Mouse (Mus musculus): ENCODE results near the gene Gbp4.
A peak's percentile ranks its signal among the peaks of the same experiment; 100 is the strongest.
"Not testable (repeated sequence)": the region's sequence is repeated elsewhere in the genome, so short reads cannot be mapped to it uniquely, and the experiment has no call there.

The Gbp4 gene

DNA sequence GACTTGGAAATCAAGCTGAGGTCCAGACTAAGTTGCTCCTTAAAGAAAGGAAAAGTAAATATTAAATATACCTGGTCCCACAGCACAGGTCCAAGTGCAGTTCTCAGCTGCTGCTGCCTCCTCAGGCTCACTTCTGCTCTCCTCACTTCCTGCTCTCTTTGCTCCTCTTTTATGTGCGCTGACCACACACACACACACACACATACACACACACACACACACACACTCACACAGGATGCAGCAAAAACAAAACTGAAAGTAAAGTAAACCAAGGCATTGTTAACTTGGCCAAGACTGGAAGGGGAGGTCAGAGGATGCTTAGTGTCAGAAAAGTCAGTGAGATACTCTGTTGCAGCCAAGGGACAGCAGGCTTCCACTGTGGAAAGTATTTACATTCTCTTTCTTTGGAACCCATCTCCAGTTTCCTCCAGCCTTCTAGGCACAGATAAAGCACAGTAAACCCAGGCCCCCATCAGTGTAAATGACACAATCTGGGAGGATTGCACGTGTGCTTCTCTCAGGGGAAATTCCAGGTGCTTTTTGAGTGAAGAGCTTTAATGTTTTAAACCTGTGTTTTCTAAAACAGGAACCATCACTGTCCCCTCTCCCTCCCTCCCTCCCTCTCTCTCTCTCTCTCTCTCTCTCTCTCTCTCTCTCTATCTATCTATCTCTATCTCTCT lies at the start of gene Gbp4, which contains the start of the genes Gbp9 and Gbp8:
Gene Gbp4 (minus strand): TSS at position 178 of the 680 bp plus-strand sequence.
Gene Gbp9 (minus strand): TSS at position 131 of the 680 bp plus-strand sequence.
Gene Gbp8 (minus strand): TSS at position 132 of the 680 bp plus-strand sequence.
- DNase-seq = not testable (repeated sequence)

DNA sequence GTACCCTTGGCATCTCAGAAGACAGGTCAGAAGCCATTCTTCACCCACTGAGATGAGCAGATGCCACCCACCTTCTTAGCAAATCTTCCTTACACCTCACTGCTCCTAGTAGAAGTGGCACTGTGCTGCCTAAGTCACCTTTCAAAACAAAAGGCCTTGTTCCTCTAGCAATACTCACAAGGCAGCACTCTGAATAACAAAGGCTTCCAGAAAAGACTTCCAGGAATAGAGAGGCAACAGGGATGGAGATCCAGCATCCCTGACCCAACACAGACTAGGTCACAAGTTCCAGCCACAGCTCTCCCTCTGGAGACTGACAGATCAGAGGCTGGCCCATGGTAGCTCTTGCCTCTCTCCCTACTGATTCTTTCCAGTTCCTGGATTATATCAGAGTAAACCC lies 42.1 kb upstream of the Gbp4 start:
- DNase-seq = no peak

GRCm38 (mm10) chr5:105156582-105156981 lies 17.2 kb upstream of the Gbp4 start:
- DNase-seq = no peak

GRCm38 (mm10) chr5:105154049-105154448 lies 14.7 kb upstream of the Gbp4 start:
- DNase-seq = no peak

DNA sequence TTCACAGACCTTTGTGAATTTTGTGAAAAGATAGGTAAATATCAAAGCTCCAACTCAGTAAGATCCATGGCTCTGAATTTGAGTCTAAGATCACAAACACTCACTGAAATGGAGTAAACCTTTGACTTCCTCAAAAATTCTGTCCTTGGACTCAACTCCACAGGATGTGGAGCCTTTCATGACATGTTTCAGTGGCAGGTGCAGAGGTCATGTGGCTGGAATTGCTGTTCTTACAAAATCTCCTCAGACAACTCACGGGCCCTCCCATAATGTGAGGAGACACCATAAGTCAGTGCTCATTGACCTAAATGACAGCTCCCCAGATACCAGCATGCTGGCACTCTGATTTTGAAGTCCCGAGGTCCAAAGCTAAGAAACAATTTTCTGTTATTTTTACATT lies 8.7 kb upstream of the Gbp4 start:
- DNase-seq = not testable (repeated sequence)

GRCm38 (mm10) chr5:105146447-105146846 lies 7.1 kb upstream of the Gbp4 start:
- no peak for DNase-seq

GRCm38 (mm10) chr5:105145731-105146130 lies 6.3 kb upstream of the Gbp4 start:
- DNase-seq = not testable (repeated sequence)

DNA sequence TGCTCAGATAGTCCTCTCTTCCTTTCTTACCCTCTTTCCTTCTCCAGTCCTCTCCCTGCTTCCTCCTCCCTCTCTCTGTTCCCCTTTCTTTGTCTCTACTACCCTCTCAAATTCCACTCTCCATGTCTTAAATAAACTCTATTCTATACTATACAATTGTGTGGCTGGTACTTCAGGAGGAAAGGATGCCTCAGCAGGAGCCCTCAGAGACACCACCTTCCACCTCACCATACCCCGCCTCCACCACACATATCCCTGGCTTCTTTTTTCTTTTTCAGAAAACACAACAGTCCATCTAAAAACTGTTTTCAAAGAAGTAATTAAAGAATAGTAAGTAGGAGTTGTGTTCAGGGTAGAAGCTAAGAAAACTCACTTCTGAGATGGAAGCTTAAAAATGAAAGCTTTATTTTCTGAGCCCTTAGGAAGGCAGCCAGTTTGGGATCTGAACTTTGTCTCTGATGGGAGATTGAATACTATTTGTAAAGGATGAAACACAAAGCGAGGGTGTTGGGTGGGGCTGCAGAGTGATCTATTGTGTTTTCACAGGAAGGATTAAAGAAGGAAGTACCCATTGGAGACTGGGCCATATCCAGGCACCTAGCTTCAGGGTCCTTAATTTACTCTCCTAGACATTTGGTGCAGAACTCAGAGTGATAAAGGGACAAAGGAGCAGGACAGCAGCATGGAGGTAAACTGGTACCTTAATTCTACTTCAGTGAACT lies 864 bp upstream of the Gbp4 start:
- DNase-seq = not testable (repeated sequence)

- no peak for DNase-seq
Observed at GRCm38 (mm10) chr5:105138906-105139305, 480 bp downstream of the Gbp4 start.

- DNase-seq = not testable (repeated sequence)
Observed at GRCm38 (mm10) chr5:105136706-105137304, 2.6 kb downstream of the Gbp4 start.

- DNase-seq = peak; percentile 2 to 5
Observed at GRCm38 (mm10) chr5:105121731-105122130, 17.7 kb downstream of the Gbp4 start.

DNA sequence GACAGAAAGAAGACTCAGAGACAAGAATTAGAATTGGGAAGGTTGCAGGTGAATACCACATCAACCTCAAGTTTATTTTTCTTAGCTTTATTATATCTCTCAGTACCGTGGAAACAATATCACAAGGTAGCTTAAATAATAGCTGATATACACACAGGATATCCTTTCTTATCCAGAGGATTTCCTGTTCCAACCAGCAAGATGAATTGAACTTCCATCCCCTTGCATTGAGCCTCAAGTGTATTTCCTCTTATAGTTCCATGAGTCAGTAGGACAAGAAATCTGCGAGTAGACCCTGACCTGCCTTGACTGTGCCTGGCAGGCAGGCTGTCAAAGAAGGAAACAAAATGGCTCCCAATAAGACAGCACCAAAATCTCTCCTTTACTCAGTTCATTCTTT lies 23.6 kb downstream of the Gbp4 start:
- DNase-seq = no peak

- DNase-seq = no peak
Observed at GRCm38 (mm10) chr5:105114696-105115095, 24.7 kb downstream of the Gbp4 start.

DNA sequence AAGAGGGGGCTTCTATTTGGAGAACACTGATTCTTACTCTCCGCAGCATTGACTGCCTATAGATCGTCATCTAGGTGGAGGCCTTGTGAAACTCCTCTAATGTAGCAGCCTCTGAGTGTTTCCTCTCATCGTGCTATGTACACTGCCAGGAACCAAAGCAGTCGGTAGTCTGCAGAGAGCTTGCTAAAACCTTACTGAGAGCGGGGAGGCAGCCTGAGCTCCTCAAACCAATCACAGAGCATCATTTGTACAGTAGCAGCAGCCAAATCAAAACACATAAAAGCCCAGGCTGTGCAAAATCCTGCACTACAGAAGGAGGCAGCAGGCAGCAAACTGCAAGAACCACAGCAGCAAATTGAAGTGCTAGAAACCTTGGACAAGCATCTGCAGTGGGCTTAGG lies 25.7 kb downstream of the Gbp4 start:
- DNase-seq = no peak

DNA sequence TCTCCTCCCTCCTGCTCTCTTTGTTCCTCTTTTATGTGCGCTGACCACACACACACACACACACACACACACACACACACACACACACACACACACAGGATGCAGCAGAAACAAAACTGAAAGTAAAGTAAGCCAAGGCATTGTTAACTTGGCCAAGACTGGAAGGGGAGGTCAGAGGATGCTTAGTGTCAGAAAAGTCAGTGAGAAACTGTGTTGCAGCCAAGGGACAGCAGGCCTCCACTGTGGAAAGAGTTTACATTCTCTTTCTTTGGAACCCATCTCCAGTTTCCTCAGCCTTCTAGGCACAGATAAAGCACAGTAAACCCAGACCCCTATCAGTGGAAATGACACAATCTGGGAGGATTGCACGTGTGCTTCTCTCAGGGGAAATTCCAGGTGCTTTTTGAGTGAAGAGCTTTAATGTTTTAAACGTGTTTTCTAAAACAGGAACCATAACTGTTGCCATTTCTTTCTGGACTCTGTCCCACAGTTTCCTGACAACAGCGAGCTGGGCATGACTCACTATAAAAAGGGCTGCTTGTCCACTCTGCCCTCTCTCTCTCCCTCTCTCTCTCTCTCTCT lies 29.0 kb downstream of the Gbp4 start:
- not testable (repeated sequence) for DNase-seq

GRCm38 (mm10) chr5:105109775-105110174 lies 29.6 kb downstream of the Gbp4 start:
- DNase-seq = not testable (repeated sequence)

GRCm38 (mm10) chr5:105105689-105106088 lies 33.7 kb downstream of the Gbp4 start:
- DNase-seq = not testable (repeated sequence)

- no peak for DNase-seq
Observed at GRCm38 (mm10) chr5:105081900-105082299, 57.5 kb downstream of the Gbp4 start.

DNA sequence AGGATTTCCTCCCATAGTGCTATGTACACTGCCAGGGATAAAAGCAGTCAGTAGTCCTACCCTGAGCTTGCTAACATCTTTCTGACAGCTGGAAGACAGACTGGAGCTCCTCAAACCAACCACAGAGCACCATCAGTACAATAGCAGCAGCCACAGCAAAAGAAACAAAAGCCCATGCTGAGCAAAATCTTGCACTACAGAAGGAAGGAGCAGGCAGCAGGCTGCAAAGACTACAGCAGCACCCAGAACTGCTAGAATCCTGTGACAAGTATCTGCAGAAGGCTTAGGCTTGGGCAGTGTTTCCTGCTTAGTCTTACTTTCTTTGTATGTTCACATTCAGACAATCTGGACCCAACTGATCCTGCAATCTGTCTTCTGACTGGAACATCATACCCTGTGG lies 71.0 kb downstream of the Gbp4 start:
- DNase-seq = not testable (repeated sequence)
